15 mouse cellular contexts compared by ENCODE assay signal in the genomic region with DNA sequence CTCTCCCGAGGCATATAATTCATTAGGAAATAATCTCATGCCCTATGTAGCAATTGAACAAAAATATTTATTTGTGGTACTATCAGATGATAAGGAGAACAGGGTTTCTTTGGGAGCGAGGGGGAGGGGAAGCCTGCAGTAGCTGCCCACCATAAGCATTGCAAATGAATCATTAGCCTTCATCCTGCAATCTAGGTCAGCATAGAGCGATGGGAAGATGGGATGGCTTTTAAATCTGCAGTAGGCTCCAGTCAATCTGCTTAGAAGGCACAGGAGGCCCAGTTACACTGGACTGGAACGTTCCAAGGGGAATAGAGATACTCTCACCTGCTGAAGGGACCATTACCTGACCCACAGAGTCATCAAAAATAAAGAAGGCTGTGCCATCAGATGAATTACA.
DNase-seq lines count a peak whose midpoint lies in the region; ATAC-seq lines count a peak whose summit lies in the region.
"Had no signal": no experiment of that assay in that cellular context is flagged by ENCODE, and none has a peak within 500 bp of the region (broad histone marks: within the 10 kb centered on the region; RNA-seq: fewer than 3 reads in every experiment).

No protein-coding gene starts in this region.

- no peak overlapping the region for H3K4me2 ChIP-seq in hindbrain, embryonic 11.5 days (replicated peaks; ENCODE audit: low read depth, low read length)
- peak overlapping the region; percentile 27 for H3K4me2 ChIP-seq in midbrain, embryonic 14.5 days (ENCODE audit: low read length)
- H3K4me2 ChIP-seq: embryonic facial prominence, embryonic 13.5 days; liver, embryonic 11.5 days; lung, embryonic 14.5 days had no signal

- H3K4me1 ChIP-seq in hindbrain, embryonic 11.5 days (replicated peaks; ENCODE audit: control insufficient read depth, insufficient read depth, low read length), result 0 out of 2 replicates have a peak, but pooled peaks cover 3% of the 10 kb centered on the region
- H3K4me1 ChIP-seq in midbrain, embryonic 14.5 days (ENCODE audit: control insufficient read depth, insufficient read depth, low read length), result peaks cover 65% of the 10 kb centered on the region

- no peak overlapping the region for H3K9ac ChIP-seq in hindbrain, embryonic 11.5 days (ENCODE audit: low read depth, low read length)
- peak overlapping the region; percentile 6; the same call in 1 of the 2 replicates for H3K9ac ChIP-seq in midbrain, embryonic 14.5 days (replicated peaks; ENCODE audit: low read length)
- H3K9ac ChIP-seq: embryonic facial prominence, embryonic 13.5 days; lung, embryonic 14.5 days had no signal

- H3K4me3 ChIP-seq in hindbrain, embryonic 11.5 days (ENCODE audit: low read depth, low read length), result no peak overlapping the region
- H3K4me3 ChIP-seq in midbrain, embryonic 14.5 days (replicated peaks; ENCODE audit: low read depth, low read length), result no peak overlapping the region
- H3K4me3 ChIP-seq: embryonic facial prominence, embryonic 13.5 days; gastrocnemius, adult 2 months had no signal

- H3K9me3 ChIP-seq in hindbrain, embryonic 11.5 days (ENCODE audit: control insufficient read depth, low read length), result no peaks in the 10 kb centered on the region
- H3K9me3 ChIP-seq in midbrain, embryonic 14.5 days (ENCODE audit: control insufficient read depth, low read length), result no peaks in the 10 kb centered on the region
- H3K9me3 ChIP-seq: embryonic facial prominence, embryonic 13.5 days had no signal

- 34% methylated on average over 4 of the region's 4 CpGs for WGBS in hindbrain, embryonic 11.5 days
- WGBS in midbrain, embryonic 14.5 days, result 21% methylated on average over 4 of the region's 4 CpGs

- peak; percentile 76 for DNase-seq in retina, postnatal 1 day
- DNase-seq in retina, embryonic 14.5 days (ENCODE audit: low spot score), result no peak
- DNase-seq in hindbrain, embryonic 11.5 days (ENCODE audit: low spot score), result no peak
- DNase-seq in midbrain, embryonic 14.5 days, result peak; percentile 56
- no peak for DNase-seq in urinary bladder, postnatal 4 days (ENCODE audit: low spot score in 2 of 2)
- no peak for DNase-seq in left cerebral cortex, adult 11 months (ENCODE audit: low spot score)
- DNase-seq in B cell, adult 2 months, result no peak
- DNase-seq: adrenal gland, postnatal 25 days; cerebellum, postnatal 36 days; gastrocnemius, adult 2 months; heart, adult 11 months; lung, embryonic 14.5 days; thymus, adult 2 months had no signal

- H3K27ac ChIP-seq in hindbrain, embryonic 11.5 days (ENCODE audit: low read depth, low read length), result peak overlapping the region; percentile 82
- H3K27ac ChIP-seq in midbrain, embryonic 14.5 days (replicated peaks; ENCODE audit: low read depth, low read length), result peak overlapping the region; percentile 100
- H3K27ac ChIP-seq: embryonic facial prominence, embryonic 13.5 days; gastrocnemius, adult 2 months had no signal

- H3K27me3 ChIP-seq in hindbrain, embryonic 11.5 days (ENCODE audit: control insufficient read depth, insufficient read depth, low read length), result peaks cover 16% of the 10 kb centered on the region; the same call in 1 of the 2 replicates
- no peaks in the 10 kb centered on the region for H3K27me3 ChIP-seq in midbrain, embryonic 14.5 days (ENCODE audit: control insufficient read depth, insufficient read depth, low read length)

- no peak for ATAC-seq in hindbrain, embryonic 11.5 days (ENCODE audit: low FRiP score)
- ATAC-seq in midbrain, embryonic 14.5 days (ENCODE audit: low FRiP score, low TSS enrichment), result no peak

- H3K36me3 ChIP-seq in hindbrain, embryonic 11.5 days (ENCODE audit: control insufficient read depth, insufficient read depth, low read length), result no peaks in the 10 kb centered on the region
- no peaks in the 10 kb centered on the region for H3K36me3 ChIP-seq in midbrain, embryonic 14.5 days (ENCODE audit: control insufficient read depth, insufficient read depth, low read length)
- H3K36me3 ChIP-seq: embryonic facial prominence, embryonic 13.5 days had no signal

Comparison
In these comparisons a context has a peak if more than half of its experiments do, and no peak if none do; other contexts are left out.
1. DNase-seq: peak in retina, postnatal 1 day (single experiment) and midbrain, embryonic 14.5 days (single experiment); none in retina, embryonic 14.5 days (single experiment), hindbrain, embryonic 11.5 days (single experiment), urinary bladder, postnatal 4 days (0 of 2), left cerebral cortex, adult 11 months (single experiment) and B cell, adult 2 months (0 of 2).